Mouse (Mus musculus) CD8-positive naive resting alpha-beta T cell, adult 57 days (primary cell): ENCODE results near the gene P2rx5. TPM values are rescaled to one million over a fixed set of nuclear protein-coding genes. Genes with fewer than 3 reads are reported as not detected.

Experiments used
- total RNA-seq: library from RNA; stranded (reverse); gene quantifications from one replicate; pipeline ENCODE4 v1.2.4, GENCODE M21; 2023

P2rx5 gene
- 0.34 TPM for total RNA-seq

DNA sequence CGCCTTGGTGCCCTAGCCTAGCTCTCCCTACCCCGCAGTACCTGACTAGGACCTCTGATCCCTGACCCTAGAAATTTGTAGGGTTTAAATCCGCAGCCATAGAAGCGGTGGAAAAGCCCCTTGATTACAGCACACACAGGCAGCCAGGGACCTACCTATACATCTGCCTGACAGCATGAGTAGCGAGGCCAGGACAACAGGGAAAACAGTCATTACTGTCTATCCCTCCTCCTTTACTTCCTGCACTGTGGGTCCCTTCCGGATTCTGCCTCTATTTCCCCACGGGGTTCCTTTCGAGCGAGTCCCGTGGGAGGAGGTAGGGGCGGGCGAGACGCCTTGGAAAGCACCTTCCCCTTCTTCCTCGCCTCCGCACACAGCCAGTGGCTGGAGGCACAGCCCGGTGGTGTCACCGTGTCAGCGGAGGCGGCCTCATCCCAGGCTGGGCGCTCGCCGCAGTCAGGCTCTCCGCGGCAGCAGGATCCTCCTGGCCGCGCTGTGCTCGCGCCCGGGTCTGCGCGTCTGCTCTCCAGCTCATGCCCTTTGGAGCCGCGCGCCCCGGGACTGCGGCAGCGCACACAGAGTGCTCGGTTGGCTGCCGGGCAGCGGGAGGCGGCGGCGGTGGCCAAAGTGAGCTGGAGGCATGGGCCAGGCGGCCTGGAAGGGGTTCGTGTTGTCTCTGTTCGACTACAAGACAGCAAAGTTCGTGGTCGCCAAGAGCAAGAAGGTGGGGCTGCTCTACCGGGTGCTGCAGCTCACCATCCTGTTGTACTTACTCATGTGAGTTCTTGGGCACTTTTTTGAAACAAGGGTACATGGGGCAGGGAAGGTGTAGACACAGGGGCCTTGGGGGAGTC, at the start of gene P2rx5:
TSS of gene P2rx5 (plus strand) at position 465 of the 854 bp plus-strand sequence.

DNA sequence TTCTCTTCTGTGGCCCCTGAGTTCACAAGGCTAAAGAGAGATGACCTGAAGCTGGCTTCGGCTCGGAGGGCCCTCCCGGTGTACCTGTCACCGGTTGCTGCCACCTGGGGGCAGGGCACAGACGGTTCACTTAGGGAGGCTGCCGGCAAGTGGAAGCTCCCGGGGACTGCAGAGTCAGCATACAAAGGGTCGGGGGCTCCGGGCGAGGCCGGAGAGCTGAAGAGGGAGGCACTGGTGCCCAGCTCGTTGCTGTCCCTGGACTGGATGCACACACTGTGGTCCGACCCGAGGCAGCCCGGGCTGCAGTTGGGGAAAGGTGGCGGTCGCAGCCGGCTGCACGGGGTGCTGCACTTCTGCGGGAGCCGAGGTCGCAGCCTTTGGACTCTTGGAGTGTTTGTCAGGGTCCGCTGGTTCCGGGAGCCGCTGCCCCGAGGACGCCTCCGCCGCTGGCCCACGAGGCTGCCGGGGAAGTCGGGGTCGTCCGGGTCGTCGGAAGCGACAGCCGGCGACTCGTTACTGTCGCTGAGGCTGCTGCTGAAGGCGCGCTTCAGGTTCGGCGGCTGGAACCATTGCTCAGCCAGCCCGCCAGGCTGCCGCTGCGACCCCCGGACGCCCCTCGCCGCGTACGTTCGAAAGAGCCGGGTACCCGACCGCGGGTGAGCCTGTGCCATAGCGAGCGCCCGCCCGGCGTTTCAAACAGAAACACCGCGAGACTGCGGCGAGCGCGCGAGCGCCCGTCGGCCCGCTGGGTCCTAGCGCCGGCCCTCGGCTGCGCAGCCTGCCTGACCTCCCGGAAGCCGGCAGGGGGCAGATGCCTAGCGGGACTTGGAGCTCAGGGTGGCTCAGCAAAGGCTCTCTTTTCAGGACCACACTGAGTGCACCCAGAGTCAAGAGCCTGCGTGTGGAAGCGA, 22.4 kb upstream of the P2rx5 start, which contains the start of gene Haspin:
TSS of gene Haspin (minus strand) at position 704 of the 911 bp plus-strand sequence.

GRCm38 (mm10) chr11:73176608-73177508, 16.6 kb downstream of the P2rx5 start, which contains the start of the genes Emc6 and Tax1bp3:
TSS of gene Emc6 (minus strand) at chr11:73177037.
TSS of gene Tax1bp3 (plus strand) at chr11:73177083.

GRCm38 (mm10) chr11:73198603-73199229, 38.5 kb downstream of the P2rx5 start, which contains the start of gene Ctns:
TSS of gene Ctns (minus strand) at chr11:73199042.

GRCm38 (mm10) chr11:73199230-73199712, 39.0 kb downstream of the P2rx5 start, which contains the start of gene Shpk:
TSS of gene Shpk (plus strand) at chr11:73199460.

Other genes starting within 250 kb of the P2rx5 start
- 241 TPM for gene Atp2a3, start 199.3 kb upstream of the P2rx5 start, total RNA-seq
- gene P2rx1, start 161.3 kb upstream of the P2rx5 start, total RNA-seq: 1.3 TPM
- 5.8 TPM for gene Camkk1, start 141.4 kb upstream of the P2rx5 start, total RNA-seq
- gene Ncbp3, start 112.6 kb upstream of the P2rx5 start, total RNA-seq: 16.4 TPM
- 83.8 TPM for gene Itgae, start 69.8 kb upstream of the P2rx5 start, total RNA-seq
- gene Haspin, start 22.1 kb upstream of the P2rx5 start, total RNA-seq: 1.1 TPM
- gene Emc6, start 16.6 kb downstream of the P2rx5 start, total RNA-seq: 46.6 TPM
- 14.5 TPM for gene Tax1bp3, start 16.7 kb downstream of the P2rx5 start, total RNA-seq
- 21.4 TPM for gene Ctns, start 38.6 kb downstream of the P2rx5 start, total RNA-seq
- 5.4 TPM for gene Shpk, start 39.0 kb downstream of the P2rx5 start, total RNA-seq
- not detected for gene Trpv1, start 73.9 kb downstream of the P2rx5 start, total RNA-seq
- not detected for gene Trpv3, start 107.0 kb downstream of the P2rx5 start, total RNA-seq
- gene Aspa, start 169.2 kb downstream of the P2rx5 start, total RNA-seq: 0.15 TPM
- gene Gm49340, start 169.3 kb downstream of the P2rx5 start, total RNA-seq: not detected
- not detected for gene Spata22, start 169.3 kb downstream of the P2rx5 start, total RNA-seq
- not detected for gene Olfr20, start 190.4 kb downstream of the P2rx5 start, total RNA-seq
- gene Olfr376, start 210.8 kb downstream of the P2rx5 start, total RNA-seq: not detected
- not detected for gene Olfr1, start 239.2 kb downstream of the P2rx5 start, total RNA-seq